Mouse (Mus musculus) ES-Bruce4 (cell line): ENCODE results near the gene Btbd35f30. TPM values are rescaled to one million over a fixed set of nuclear protein-coding genes. Genes with fewer than 3 reads are reported as not detected.
"Not testable (repeated sequence)": the region's sequence is repeated elsewhere in the genome, so short reads cannot be mapped to it uniquely, and the experiment has no call there.

Experiments used
- H3K27ac ChIP-seq: 2 replicates; pipeline ENCODE4 v1.5.1; 2012; ENCODE audit warnings: low read length, inconsistent platforms; ENCODE audit not compliant: insufficient read depth
- H3K27me3 ChIP-seq: 2 replicates; pipeline ENCODE4 v1.6.1; 2012; ENCODE audit warnings: mild to moderate bottlenecking, low read length, inconsistent platforms; ENCODE audit not compliant: control insufficient read depth, poor library complexity, insufficient read depth, severe bottlenecking
- H3K36me3 ChIP-seq: 2 replicates; pipeline ENCODE4 v1.6.1; 2012; ENCODE audit warnings: inconsistent platforms, mild to moderate bottlenecking, low read length, moderate library complexity; ENCODE audit not compliant: control insufficient read depth, poor library complexity, insufficient read depth, severe bottlenecking
- H3K4me1 ChIP-seq: one replicate; pipeline ENCODE4 v1.8.1; 2011; ENCODE audit warnings: low read length; ENCODE audit not compliant: control insufficient read depth, insufficient read depth
- H3K4me3 ChIP-seq: 2 replicates; pipeline ENCODE4 v1.5.1; 2011; ENCODE audit warnings: low read depth, mild to moderate bottlenecking, low read length
- H3K9ac ChIP-seq: 2 replicates; pipeline ENCODE4 v1.6.1; 2012; ENCODE audit warnings: low read depth, mild to moderate bottlenecking, inconsistent platforms; ENCODE audit not compliant: poor library complexity, severe bottlenecking
- H3K9me3 ChIP-seq: replicated peaks from 2 replicates; pipeline ENCODE4 v1.6.1; 2012; ENCODE audit warnings: mild to moderate bottlenecking, low read length, inconsistent platforms; ENCODE audit not compliant: control insufficient read depth, poor library complexity, insufficient read depth, severe bottlenecking
- polyA plus RNA-seq: library from polyadenylated mRNA; stranded (reverse); fragments of >200 nt; gene quantifications from 2 replicates; pipeline ENCODE4 v1.2.4, GENCODE M21; 2011; ENCODE audit warnings: low read depth; ENCODE audit not compliant: missing spikeins, insufficient read depth, insufficient read length

The Btbd35f30 gene
- polyA plus RNA-seq: not detected in 2 replicates

- not testable (repeated sequence) for H3K9ac ChIP-seq, H3K36me3 ChIP-seq, H3K4me1 ChIP-seq, H3K27me3 ChIP-seq, H3K27ac ChIP-seq, H3K4me3 ChIP-seq, H3K9me3 ChIP-seq
Observed at GRCm38 (mm10) chrX:32894325-32894724, at the start of gene Btbd35f30. Btbd35f30 (plus strand) TSS chrX:32894625.

DNA sequence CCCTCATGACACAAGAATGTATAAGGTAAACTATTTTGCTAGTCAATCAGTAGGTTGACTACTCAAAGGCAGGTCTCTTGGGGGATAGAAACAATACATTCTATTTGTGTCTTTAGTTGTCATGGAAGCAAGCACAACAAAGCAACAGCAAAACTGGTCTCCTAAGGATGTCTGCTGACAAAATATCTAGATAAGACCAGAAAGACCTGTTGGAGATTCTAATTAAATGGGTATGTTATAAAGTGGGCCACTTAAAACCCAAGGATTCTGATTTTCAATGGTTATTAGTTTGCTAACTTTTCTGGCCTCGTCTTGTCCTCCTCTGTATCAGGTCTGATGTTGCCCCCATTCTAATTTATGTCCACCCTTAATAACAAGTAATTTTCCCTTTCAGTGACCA is 47.0 kb downstream of the Btbd35f30 start, which contains the start of gene Gm21789:
Gene Gm21789, plus strand, starts transcription at position 301 of the 400 bp plus-strand sequence.
- H3K9ac ChIP-seq: not testable (repeated sequence)

More for the DNA sequence above, 47.0 kb downstream of the Btbd35f30 start, which contains the start of gene Gm21789:
- not testable (repeated sequence) for H3K9me3 ChIP-seq, H3K27ac ChIP-seq, H3K36me3 ChIP-seq, H3K4me1 ChIP-seq, H3K4me3 ChIP-seq, H3K27me3 ChIP-seq

Other genes starting within 250 kb of the Btbd35f30 start
- gene Gm5926, start 243.9 kb upstream of the Btbd35f30 start, polyA plus RNA-seq: not detected in 2 replicates
- gene Btbd35f21, start 168.5 kb upstream of the Btbd35f30 start, polyA plus RNA-seq: not detected in 2 replicates
- gene Gm21789, start 47.1 kb downstream of the Btbd35f30 start, polyA plus RNA-seq: not detected in 2 replicates
- gene Btbd35f5, start 79.3 kb downstream of the Btbd35f30 start, polyA plus RNA-seq: not detected in 2 replicates